Mouse (Mus musculus) lung, postnatal 0 days (tissue): ENCODE data around the gene Vamp4. TPM values are rescaled to one million over a fixed set of nuclear protein-coding genes. Genes with fewer than 3 reads are reported as not detected.

Experiments
- ATAC-seq: fragments of 200-750 bp; cut with Nextera tagmentation; 2 replicates; pipeline ENCODE4 v1.8.0; 2017; ENCODE audit warnings: moderate library complexity
- DNase-seq: peaks from one replicate; pipeline ENCODE4 v3.0.0-alpha.2; 2016; ENCODE audit warnings: low spot score
- H3K27ac ChIP-seq: fragments of 300-500 bp; sonication (generic); 2 replicates; pipeline ENCODE4 v1.5.1; 2014; ENCODE audit warnings: antibody characterized with exemption, mild to moderate bottlenecking, low read length, mixed read lengths
- H3K27me3 ChIP-seq: fragments of 300-500 bp; sonication (generic); replicated peaks from 2 replicates; pipeline ENCODE4 v1.6.1; 2014; ENCODE audit warnings: low read length, mixed read lengths; ENCODE audit not compliant: insufficient read depth
- H3K36me3 ChIP-seq: fragments of 300-500 bp; sonication (generic); 2 replicates; pipeline ENCODE4 v1.6.1; 2014; ENCODE audit warnings: low read length, mixed read lengths; ENCODE audit not compliant: insufficient read depth
- H3K4me1 ChIP-seq: fragments of 300-500 bp; sonication (generic); 2 replicates; pipeline ENCODE4 v1.6.1; 2014; ENCODE audit warnings: antibody characterized with exemption, low read depth, low read length, mixed read lengths; ENCODE audit not compliant: insufficient read depth
- H3K4me2 ChIP-seq: fragments of 300-500 bp; sonication (generic); replicated peaks from 2 replicates; pipeline ENCODE4 v1.6.1; 2014; ENCODE audit warnings: low read depth, mild to moderate bottlenecking, low read length, moderate library complexity, mixed read lengths
- H3K4me3 ChIP-seq: fragments of 300-500 bp; sonication (generic); 2 replicates; pipeline ENCODE4 v1.5.1; 2014; ENCODE audit warnings: low read depth, low read length
- H3K9ac ChIP-seq: fragments of 300-500 bp; sonication (generic); replicated peaks from 2 replicates; pipeline ENCODE4 v1.6.1; 2014; ENCODE audit warnings: low read depth, mild to moderate bottlenecking
- H3K9me3 ChIP-seq: fragments of 300-500 bp; sonication (generic); 2 replicates; pipeline ENCODE4 v1.6.1; 2016; ENCODE audit warnings: low read length, mixed read lengths
- CTCF ChIP-seq: IDR thresholded peaks from 2 replicates; pipeline ENCODE4 v1.5.1; 2016; ENCODE audit warnings: antibody characterized with exemption, mild to moderate bottlenecking
- EP300 ChIP-seq: IDR thresholded peaks from 2 replicates; pipeline ENCODE4 v1.6.1; 2016; ENCODE audit warnings: antibody characterized with exemption, mild to moderate bottlenecking, control low read depth
- WGBS: fragments of 180-500 bp; shearing (Covaris S2); extraction: QIAGEN DNeasy Blood & Tissue Kit; methylation state at CpG from one replicate; pipeline ENCODE4 v1.1.7; 2014; 5-methylcytosine and 5-hydroxymethylcytosine counted together
- polyA plus RNA-seq: library from polyadenylated mRNA; unstranded; fragments of >200 nt; fragmentation: Nextera tagmentation; extraction: Ambion mirVana; gene quantifications from 2 replicates; pipeline ENCODE4 v1.2.1, GENCODE M21; 2015

Vamp4 gene
- polyA plus RNA-seq, 1 experiment from 2014 or later: 45.1 TPM

- TF ChIP-seq EP300 (no peak), CTCF (peak; percentile 40; the same call in 1 of the 2 replicates)
- no peak for ATAC-seq
Observed at GRCm38 (mm10) chr1:162646083-162646686, 75.9 kb downstream of the Vamp4 start.

GRCm38 (mm10) chr1:162648416-162648815 lies 78.1 kb downstream of the Vamp4 start:
- 88% methylated on average over 14 of the region's 14 CpGs for WGBS
- Histone ChIP-seq H3K27me3 (no peaks in the 10 kb centered on the region), H3K4me1 (no peaks in the 10 kb centered on the region), H3K4me3 (no peak overlapping the region), H3K9ac (no peak overlapping the region), H3K36me3 (no peaks in the 10 kb centered on the region), H3K4me2 (no peak overlapping the region), H3K27ac (no peak overlapping the region), H3K9me3 (no peaks in the 10 kb centered on the region)
- no peak for DNase-seq
- TF ChIP-seq EP300 (no peak), CTCF (no peak)
- no peak for ATAC-seq

More at GRCm38 (mm10) chr1:162646083-162646686, 75.9 kb downstream of the Vamp4 start:
- H3K4me1 ChIP-seq: no peaks in the 10 kb centered on the region
- H3K9ac ChIP-seq: no peak overlapping the region
- no peaks in the 10 kb centered on the region for H3K27me3 ChIP-seq
- no peak for DNase-seq
- no peaks in the 10 kb centered on the region for H3K9me3 ChIP-seq
- H3K36me3 ChIP-seq: no peaks in the 10 kb centered on the region
- no peak overlapping the region for H3K4me2 ChIP-seq
- no peak overlapping the region for H3K27ac ChIP-seq
- 72% methylated on average over 10 of the region's 10 CpGs for WGBS
- H3K4me3 ChIP-seq: no peak overlapping the region

Other genes starting within 250 kb of the Vamp4 start
- gene Dnm3, start 92.5 kb upstream of the Vamp4 start, polyA plus RNA-seq: 3.4 and 4.0 TPM in 2 replicates
- gene Mettl13, start 22.0 kb upstream of the Vamp4 start, polyA plus RNA-seq: 6.7 and 7.2 TPM in 2 replicates
- 0.11 and 0.12 TPM in 2 replicates for gene Myoc, start 68.6 kb downstream of the Vamp4 start, polyA plus RNA-seq
- 0.19 TPM in 1 of 2 replicates, not detected in the other for gene Myocos, start 87.7 kb downstream of the Vamp4 start, polyA plus RNA-seq
- gene Prrc2c, start 170.0 kb downstream of the Vamp4 start, polyA plus RNA-seq: 108 and 114 TPM in 2 replicates
- gene Fmo4, start 243.5 kb downstream of the Vamp4 start, polyA plus RNA-seq: 1.6 and 2.5 TPM in 2 replicates